Mouse (Mus musculus) heart, embryonic 16.5 days (tissue): ENCODE measurements around the gene Cdkl3. TPM values are rescaled to one million over a fixed set of nuclear protein-coding genes. Genes with fewer than 3 reads are reported as not detected.
A peak's percentile ranks its signal among the peaks of the same experiment; 100 is the strongest.

Experiments
- ATAC-seq: fragments of 200-750 bp; cut with Nextera tagmentation; replicated peaks from 2 replicates; pipeline ENCODE4 v1.8.0; 2017; ENCODE audit warnings: moderate number of reproducible peaks; ENCODE audit not compliant: insufficient read depth, low FRiP score; ENCODE audit errors: extremely low read depth
- H3K27ac ChIP-seq: fragments of 300-500 bp; sonication (generic); 2 replicates; pipeline ENCODE4 v1.5.1; 2014; ENCODE audit warnings: mild to moderate bottlenecking, low read length, control low read depth, moderate library complexity
- H3K27me3 ChIP-seq: fragments of 300-500 bp; sonication (generic); 2 replicates; pipeline ENCODE4 v1.6.1; 2014; ENCODE audit warnings: low read length, mixed read lengths; ENCODE audit not compliant: control insufficient read depth, insufficient read depth
- H3K36me3 ChIP-seq: fragments of 300-500 bp; sonication (generic); 2 replicates; pipeline ENCODE4 v1.6.1; 2014; ENCODE audit not compliant: control insufficient read depth, insufficient read depth
- H3K4me1 ChIP-seq: fragments of 300-500 bp; sonication (generic); 2 replicates; pipeline ENCODE4 v1.6.1; 2014; ENCODE audit warnings: low read length, mixed read lengths; ENCODE audit not compliant: control insufficient read depth, insufficient read depth
- H3K4me2 ChIP-seq: fragments of 300-500 bp; sonication (generic); 2 replicates; pipeline ENCODE4 v1.6.1; 2014; ENCODE audit warnings: low read depth, mild to moderate bottlenecking, control low read depth, low read length
- H3K4me3 ChIP-seq: fragments of 300-500 bp; sonication (generic); 2 replicates; pipeline ENCODE4 v1.5.1; 2014; ENCODE audit warnings: mild to moderate bottlenecking, control low read depth, low read length
- H3K9ac ChIP-seq: fragments of 300-500 bp; sonication (generic); 2 replicates; pipeline ENCODE4 v1.6.1; 2014; ENCODE audit warnings: low read length, control low read depth
- H3K9me3 ChIP-seq: fragments of 300-500 bp; sonication (generic); replicated peaks from 2 replicates; pipeline ENCODE4 v1.6.1; 2016; ENCODE audit warnings: low read length; ENCODE audit not compliant: control insufficient read depth
- WGBS: fragments of 180-500 bp; shearing (Covaris S2); extraction: QIAGEN DNeasy Blood & Tissue Kit; methylation state at CpG from one replicate; pipeline ENCODE4 v1.1.7; 2014; 5-methylcytosine and 5-hydroxymethylcytosine counted together
- polyA plus RNA-seq: library from polyadenylated mRNA; unstranded; fragments of >200 nt; fragmentation: Nextera tagmentation; extraction: Ambion mirVana; gene quantifications from 2 replicates; pipeline ENCODE4 v1.2.1, GENCODE M21; 2015

Gene Cdkl3
- polyA plus RNA-seq, 1 experiment from 2014 or later: 12.7 TPM

DNA sequence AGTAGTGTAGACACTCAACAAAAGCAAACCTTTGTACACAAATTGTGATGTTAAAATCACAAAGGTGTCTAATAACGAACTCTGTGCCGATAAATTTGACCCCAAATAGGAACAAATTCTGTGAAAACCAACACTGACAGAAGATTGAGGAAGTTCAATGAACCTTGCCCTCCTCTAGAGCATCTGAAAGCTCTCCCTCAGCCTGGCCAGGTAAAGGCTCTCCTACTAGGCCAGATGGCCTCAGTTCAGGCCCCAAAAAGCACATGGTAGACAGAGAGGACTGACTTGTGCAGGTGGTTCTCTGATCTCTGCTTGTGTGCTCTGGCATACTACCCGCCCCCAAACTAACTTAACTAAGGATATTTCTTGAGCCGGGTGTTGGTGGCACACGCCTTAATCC is 58.4 kb downstream of the Cdkl3 start:
- Histone ChIP-seq H3K27ac (no peak overlapping the region), H3K36me3 (no peaks in the 10 kb centered on the region), H3K9me3 (no peaks in the 10 kb centered on the region), H3K4me2 (no peak overlapping the region), H3K27me3 (no peaks in the 10 kb centered on the region), H3K4me3 (no peak overlapping the region), H3K4me1 (no peaks in the 10 kb centered on the region), H3K9ac (no peak overlapping the region)
- WGBS: 86% methylated on average over 5 of the region's 5 CpGs
- no peak for ATAC-seq

DNA sequence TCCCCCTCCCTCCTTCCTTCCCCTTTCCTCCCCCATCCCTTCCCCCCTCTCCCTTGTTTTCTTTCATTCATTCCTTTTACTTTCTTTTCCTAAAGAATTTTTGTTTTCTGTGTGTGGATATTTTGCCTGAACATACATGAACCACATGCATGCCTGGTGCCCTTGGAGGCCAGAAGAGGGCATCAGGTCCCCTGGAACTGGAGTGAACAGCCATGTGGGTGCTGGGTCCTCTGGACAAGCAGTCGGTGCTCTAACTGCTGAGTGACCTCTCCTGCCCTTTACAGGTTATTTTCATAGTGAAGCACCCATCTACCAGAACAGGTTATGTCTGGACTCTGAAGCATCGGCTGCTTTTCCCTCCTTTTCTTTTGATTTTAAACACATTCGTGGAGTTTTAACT is 60.4 kb downstream of the Cdkl3 start:
- 45% methylated on average over 3 of the region's 3 CpGs for WGBS
- no peaks in the 10 kb centered on the region for H3K27me3 ChIP-seq
- H3K4me2 ChIP-seq: no peak overlapping the region
- no peak for ATAC-seq
- no peaks in the 10 kb centered on the region for H3K4me1 ChIP-seq
- H3K27ac ChIP-seq: no peak overlapping the region
- H3K4me3 ChIP-seq: no peak overlapping the region
- H3K9me3 ChIP-seq: no peaks in the 10 kb centered on the region
- H3K36me3 ChIP-seq: no peaks in the 10 kb centered on the region
- H3K9ac ChIP-seq: no peak overlapping the region

DNA sequence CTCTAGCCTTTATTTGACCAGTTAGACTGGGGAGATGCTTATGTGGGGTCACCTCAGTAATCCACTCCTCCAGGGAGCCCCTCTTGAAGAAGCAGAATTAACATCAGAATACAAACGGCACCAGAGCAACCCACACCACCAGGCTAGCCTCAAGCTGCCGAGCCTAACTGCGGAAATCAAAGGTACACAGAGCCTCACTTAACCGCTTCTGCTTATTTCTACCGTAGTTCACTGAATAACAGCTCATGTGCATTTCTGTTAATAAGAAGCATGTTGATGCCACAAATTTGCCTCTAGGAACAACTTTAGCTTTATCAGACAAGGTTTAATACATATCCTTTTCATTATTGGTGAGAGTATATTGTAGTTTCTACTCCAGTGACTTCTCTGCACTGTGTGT is 61.8 kb downstream of the Cdkl3 start:
- ATAC-seq: no peak
- H3K9ac ChIP-seq: 0 out of 2 replicates have a peak overlapping the region, but pooled peaks have one; percentile 26
- H3K4me1 ChIP-seq: no peaks in the 10 kb centered on the region
- no peak overlapping the region for H3K27ac ChIP-seq
- H3K27me3 ChIP-seq: no peaks in the 10 kb centered on the region
- no peak overlapping the region for H3K4me3 ChIP-seq
- no peaks in the 10 kb centered on the region for H3K36me3 ChIP-seq
- 18% methylated on average over 5 of the region's 5 CpGs for WGBS
- peak overlapping the region; percentile 39 for H3K4me2 ChIP-seq
- no peaks in the 10 kb centered on the region for H3K9me3 ChIP-seq

DNA sequence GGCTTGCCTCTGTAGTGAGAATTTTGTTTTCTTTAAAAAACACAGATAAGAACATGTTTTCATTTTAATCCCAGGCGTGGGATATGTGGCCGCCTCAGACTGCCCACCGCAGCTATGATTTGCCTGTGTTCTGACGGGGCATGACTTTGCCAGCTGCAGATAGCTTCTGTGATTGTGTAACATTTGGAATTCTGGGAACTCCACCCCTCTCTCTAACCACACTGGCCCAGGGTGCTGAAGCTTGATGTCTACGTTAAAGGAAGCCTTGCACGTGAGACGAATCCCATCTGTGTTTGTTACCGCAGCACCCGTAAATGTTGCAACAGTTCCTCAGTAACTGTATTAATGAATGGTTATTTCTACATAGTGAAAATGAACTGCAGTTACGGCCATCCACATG is 67.7 kb downstream of the Cdkl3 start:
- H3K4me1 ChIP-seq: no peaks in the 10 kb centered on the region
- no peak overlapping the region for H3K27ac ChIP-seq
- no peaks in the 10 kb centered on the region for H3K9me3 ChIP-seq
- no peak overlapping the region for H3K4me2 ChIP-seq
- no peak overlapping the region for H3K4me3 ChIP-seq
- H3K9ac ChIP-seq: no peak overlapping the region
- no peaks in the 10 kb centered on the region for H3K36me3 ChIP-seq
- 62% methylated on average over 10 of the region's 10 CpGs for WGBS
- no peak for ATAC-seq
- no peaks in the 10 kb centered on the region for H3K27me3 ChIP-seq

DNA sequence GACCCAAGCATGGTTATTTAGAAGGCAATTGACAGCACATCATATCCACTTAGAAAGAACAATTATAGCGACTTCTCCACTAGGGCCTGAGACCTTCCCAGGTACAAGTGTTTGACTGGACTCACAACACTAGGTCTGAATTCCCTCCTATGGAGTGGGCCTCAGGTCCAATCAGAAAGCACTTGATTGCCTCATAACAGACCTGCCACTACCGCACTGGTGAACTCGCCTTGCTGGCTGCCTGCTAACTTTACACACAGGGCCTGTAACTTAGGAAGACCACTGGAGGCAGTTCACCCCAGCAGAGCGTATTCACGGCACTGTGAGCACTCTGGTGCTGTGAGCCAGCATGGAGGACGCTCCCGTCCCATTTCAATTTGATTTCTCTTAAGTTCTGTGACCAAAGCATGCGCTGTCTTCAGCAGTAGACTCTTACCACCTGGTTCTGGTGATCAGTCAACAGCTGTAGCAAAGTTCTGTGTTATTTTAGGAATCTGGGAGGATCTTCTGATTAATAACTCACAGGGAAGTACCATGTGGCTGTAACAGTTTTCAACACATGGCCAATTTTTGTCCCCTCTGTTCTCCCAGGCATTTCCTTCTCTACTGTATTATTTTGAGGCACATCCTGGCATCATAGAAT is 69.6 kb downstream of the Cdkl3 start:
- Histone ChIP-seq H3K4me1 (peaks cover 5% of the 10 kb centered on the region), H3K27me3 (no peaks in the 10 kb centered on the region), H3K27ac (no peak overlapping the region), H3K9me3 (no peaks in the 10 kb centered on the region), H3K4me2 (no peak overlapping the region), H3K9ac (no peak overlapping the region), H3K4me3 (no peak overlapping the region), H3K36me3 (no peaks in the 10 kb centered on the region)
- no peak for ATAC-seq
- 75% methylated on average over 8 of the region's 8 CpGs for WGBS

DNA sequence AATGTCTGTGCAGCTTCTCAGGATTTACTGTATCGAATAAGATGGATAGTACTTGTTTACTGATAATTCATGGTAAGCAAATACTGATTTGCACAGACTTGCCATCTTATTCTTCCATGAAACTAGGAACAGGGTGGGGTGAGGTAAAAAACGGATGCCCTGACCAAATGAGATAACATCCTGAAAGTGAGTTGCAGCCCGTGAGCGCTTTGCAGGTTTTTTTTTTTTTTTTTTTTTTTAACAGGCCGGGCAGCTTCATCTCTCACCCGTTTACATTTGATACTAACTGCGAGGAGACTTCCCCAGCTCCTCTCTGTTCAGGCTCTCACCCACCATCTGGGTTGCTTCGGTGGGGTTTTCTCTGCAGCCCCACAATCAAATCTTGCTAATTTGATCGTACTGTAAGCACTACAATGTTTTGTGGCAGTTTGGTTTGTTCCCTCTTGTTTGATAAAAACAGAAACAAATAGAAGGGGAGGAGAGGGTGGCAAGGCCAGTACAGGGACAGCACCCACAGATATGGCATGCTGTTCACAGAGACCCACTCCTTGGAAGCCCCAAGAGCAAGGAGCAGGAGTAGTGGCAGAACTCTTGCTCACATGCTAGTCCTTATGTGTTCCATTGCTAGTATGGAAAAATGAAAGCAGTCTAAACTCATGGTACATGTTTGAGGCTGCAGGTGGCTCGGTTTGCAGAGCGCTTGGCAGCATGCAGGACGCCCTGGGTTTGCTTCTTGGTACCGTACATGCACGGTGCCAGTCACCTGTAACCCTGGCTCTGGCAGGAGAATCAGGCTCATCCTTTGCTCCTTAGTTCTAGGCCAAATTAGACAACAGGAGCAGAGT is 70.8 kb downstream of the Cdkl3 start:
- no peaks in the 10 kb centered on the region for H3K36me3 ChIP-seq

DNA sequence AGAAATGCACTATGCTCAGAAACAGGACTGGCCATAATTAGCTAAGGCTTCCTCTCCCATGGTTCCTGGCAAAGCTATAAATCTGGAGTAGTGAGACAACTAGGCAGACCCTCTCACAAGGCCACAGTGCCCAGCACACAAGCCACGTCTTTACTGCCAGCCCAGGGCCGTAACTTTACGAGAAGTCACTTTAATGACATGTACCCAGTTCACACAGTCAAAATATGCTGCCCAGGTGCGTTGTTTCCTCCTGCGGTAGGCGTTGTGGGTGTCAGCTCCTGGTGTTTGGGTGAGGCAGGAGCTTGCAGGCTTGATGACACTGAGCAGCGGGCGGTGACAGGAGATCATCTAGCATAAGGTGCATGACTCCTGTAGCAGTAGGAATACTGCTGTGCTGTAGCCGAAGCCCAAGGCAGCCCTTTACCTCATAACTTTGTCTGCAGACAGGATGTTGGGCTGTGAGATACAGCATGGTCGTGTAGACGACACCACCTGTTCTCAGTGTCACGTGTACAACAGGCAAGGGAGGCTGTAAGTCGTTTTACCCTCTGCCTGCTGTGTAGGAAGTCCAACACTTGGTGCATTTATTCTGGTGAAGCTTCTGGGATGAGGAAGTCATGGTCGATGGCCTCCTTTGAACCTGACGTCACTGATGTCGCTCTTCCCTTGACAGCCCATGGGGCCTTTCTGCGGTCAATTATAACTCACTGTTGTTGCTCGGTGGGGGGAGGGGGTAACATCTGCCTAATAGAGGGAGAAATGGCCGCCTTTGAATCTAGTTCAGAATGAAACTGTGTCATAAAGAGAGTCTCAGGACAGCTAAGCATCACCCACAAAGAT is 72.0 kb downstream of the Cdkl3 start:
- WGBS: 66% methylated on average over 19 of the region's 19 CpGs
- ATAC-seq: 0 out of 2 replicates have a peak, but pooled peaks have one; percentile 25
- H3K27ac ChIP-seq: peak overlapping the region; percentile 32; the same call in 1 of the 2 replicates
- no peaks in the 10 kb centered on the region for H3K36me3 ChIP-seq
- H3K9me3 ChIP-seq: no peaks in the 10 kb centered on the region
- H3K4me3 ChIP-seq: no peak overlapping the region
- H3K4me1 ChIP-seq: peaks cover 9% of the 10 kb centered on the region
- no peak overlapping the region for H3K9ac ChIP-seq
- H3K4me2 ChIP-seq: no peak overlapping the region
- no peaks in the 10 kb centered on the region for H3K27me3 ChIP-seq

More for the DNA sequence above, 70.8 kb downstream of the Cdkl3 start:
- Histone ChIP-seq H3K4me2 (no peak overlapping the region), H3K27ac (peak overlapping the region; percentile 22; the same call in 1 of the 2 replicates), H3K4me3 (no peak overlapping the region), H3K9me3 (no peaks in the 10 kb centered on the region), H3K9ac (no peak overlapping the region), H3K4me1 (peaks cover 5% of the 10 kb centered on the region), H3K27me3 (no peaks in the 10 kb centered on the region)
- ATAC-seq: no peak
- 51% methylated on average over 14 of the region's 14 CpGs for WGBS

DNA sequence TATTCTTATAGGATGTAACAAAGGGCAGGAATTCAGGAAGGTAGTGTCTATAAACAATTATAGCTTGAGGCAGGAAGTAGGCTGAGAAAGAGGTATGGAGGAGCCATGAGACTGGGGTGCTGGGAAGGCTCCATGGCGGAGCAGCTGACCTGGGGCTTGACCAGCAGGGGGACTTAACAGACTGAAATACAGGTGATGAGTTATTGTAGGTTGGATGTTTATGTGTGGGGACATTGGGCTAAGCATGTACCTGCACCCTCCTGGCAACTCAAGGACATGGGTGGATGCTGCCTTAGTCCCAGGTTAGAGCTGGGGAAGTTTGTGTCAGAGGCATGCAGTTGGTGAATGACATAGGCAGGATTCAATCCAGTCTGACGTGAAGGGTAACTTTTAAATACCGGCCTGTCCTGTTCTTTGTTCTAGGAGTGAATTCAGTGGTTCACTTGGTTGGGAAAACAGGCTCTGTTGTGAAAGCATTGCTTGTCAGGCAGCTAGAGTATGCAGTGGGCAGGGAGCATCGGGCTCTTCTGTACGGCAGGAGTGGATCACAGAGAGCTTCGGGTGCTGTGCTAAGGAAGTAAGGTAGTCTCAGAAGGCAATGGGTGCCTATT is 72.8 kb downstream of the Cdkl3 start:
- 78% methylated on average over 6 of the region's 6 CpGs for WGBS
- no peaks in the 10 kb centered on the region for H3K9me3 ChIP-seq
- H3K4me2 ChIP-seq: no peak overlapping the region
- no peaks in the 10 kb centered on the region for H3K27me3 ChIP-seq
- H3K9ac ChIP-seq: no peak overlapping the region
- H3K27ac ChIP-seq: 0 out of 2 replicates have a peak overlapping the region, but pooled peaks have one; percentile 16
- no peaks in the 10 kb centered on the region for H3K36me3 ChIP-seq
- no peak overlapping the region for H3K4me3 ChIP-seq
- H3K4me1 ChIP-seq: peaks cover 9% of the 10 kb centered on the region
- ATAC-seq: no peak
